Mouse (Mus musculus): ENCODE data around the gene Rere. TPM values are rescaled to one million over a fixed set of nuclear protein-coding genes. Genes with fewer than 3 reads are reported as not detected.

The Rere gene
- polyA plus RNA-seq, 1 experiment from 2014 or later, result 31.4 TPM

DNA sequence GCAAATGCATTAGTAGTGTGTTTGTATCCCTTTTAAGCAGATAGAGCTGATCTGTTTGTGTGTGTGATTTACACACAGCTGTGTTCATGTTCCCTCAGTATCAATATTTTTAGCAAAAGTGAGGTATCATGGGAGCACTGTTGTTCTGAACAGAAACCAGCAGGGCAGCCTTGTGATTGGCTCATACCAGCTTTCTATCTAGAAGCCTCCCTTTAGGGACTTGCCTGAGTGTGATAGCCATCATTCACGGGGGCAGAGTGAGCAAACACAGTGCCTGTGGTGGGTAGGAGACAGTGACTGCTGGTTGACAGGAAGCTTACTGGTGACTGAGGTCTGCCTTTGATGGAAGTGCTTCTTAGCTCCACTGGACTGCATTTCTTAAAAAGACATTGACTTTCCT lies 276.5 kb downstream of the Rere start:
- no peak overlapping the region for H3K27ac ChIP-seq
- H3K4me1 ChIP-seq (replicated peaks), result peaks cover 28% of the 10 kb centered on the region
- H3K36me3 ChIP-seq, result peaks cover 23% of the 10 kb centered on the region
- H3K4me3 ChIP-seq (replicated peaks), result no peak overlapping the region
- no peak overlapping the region for H3K4me2 ChIP-seq
- ATAC-seq (ENCODE audit: insufficient number of reproducible peaks, insufficient read depth, low FRiP score, low TSS enrichment, low read depth), result no peak
- peaks cover 4% of the 10 kb centered on the region; the same call in 1 of the 2 replicates for H3K9me3 ChIP-seq
- no peak overlapping the region for H3K9ac ChIP-seq (replicated peaks)
- WGBS, result 55% methylated on average over 1 of the region's 1 CpGs
- H3K27me3 ChIP-seq, result no peaks in the 10 kb centered on the region

DNA sequence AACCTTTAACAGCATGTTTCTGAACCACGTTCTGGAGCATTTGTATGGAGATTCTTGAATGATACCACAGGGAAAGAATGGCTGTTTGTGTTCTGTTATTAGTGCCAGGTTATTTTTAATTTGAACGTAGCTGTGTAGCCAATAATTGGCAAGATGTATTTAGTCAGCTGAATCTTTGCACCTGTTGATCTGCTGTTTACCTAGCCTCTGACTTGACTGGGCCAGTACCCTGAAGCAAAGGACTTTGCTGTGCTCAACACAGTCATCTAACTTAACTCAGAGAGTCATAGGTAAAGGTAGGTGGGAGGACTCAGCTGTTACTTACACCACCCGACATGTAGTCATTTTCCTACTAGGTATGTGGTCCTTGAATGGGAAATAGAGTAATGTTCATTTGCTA lies 278.1 kb downstream of the Rere start:
- WGBS, result 86% methylated on average over 3 of the region's 3 CpGs
- no peak overlapping the region for H3K4me2 ChIP-seq
- no peak overlapping the region for H3K9ac ChIP-seq (replicated peaks)
- peaks cover 33% of the 10 kb centered on the region for H3K4me1 ChIP-seq (replicated peaks)
- 0 out of 2 replicates have a peak, but pooled peaks cover under 1% of the 10 kb centered on the region for H3K9me3 ChIP-seq
- peaks cover 14% of the 10 kb centered on the region; the same call in 1 of the 2 replicates for H3K36me3 ChIP-seq
- no peak for ATAC-seq (ENCODE audit: insufficient number of reproducible peaks, insufficient read depth, low FRiP score, low TSS enrichment, low read depth)
- no peak overlapping the region for H3K4me3 ChIP-seq (replicated peaks)
- H3K27ac ChIP-seq, result no peak overlapping the region
- no peaks in the 10 kb centered on the region for H3K27me3 ChIP-seq

DNA sequence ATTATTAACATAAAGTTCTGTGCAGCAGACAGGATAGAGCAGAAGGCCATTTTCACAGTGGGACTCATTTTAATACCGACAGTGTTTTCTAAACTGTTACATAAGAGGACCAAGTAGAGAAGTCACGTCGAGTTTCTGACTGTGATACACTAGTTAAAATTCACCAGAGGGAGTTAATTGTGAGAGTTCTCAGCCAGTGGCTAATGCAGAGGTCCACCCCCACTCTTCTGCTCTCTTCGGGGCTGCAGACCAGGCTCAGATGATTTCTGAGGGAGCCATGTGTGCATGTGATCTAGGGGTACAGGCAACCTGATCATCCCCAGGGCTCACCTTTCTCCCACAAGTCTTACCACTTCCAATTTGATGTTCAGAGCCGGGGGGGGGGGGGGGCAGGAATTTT lies 281.8 kb downstream of the Rere start:
- no peaks in the 10 kb centered on the region for H3K27me3 ChIP-seq
- H3K4me3 ChIP-seq (replicated peaks), result no peak overlapping the region
- H3K9ac ChIP-seq (replicated peaks), result no peak overlapping the region
- peaks cover 16% of the 10 kb centered on the region for H3K4me1 ChIP-seq (replicated peaks)
- no peak overlapping the region for H3K4me2 ChIP-seq
- no peaks in the 10 kb centered on the region for H3K9me3 ChIP-seq
- 41% methylated on average over 5 of the region's 5 CpGs for WGBS
- H3K36me3 ChIP-seq, result peaks cover 6% of the 10 kb centered on the region; the same call in 1 of the 2 replicates
- ATAC-seq (ENCODE audit: insufficient number of reproducible peaks, insufficient read depth, low FRiP score, low TSS enrichment, low read depth), result no peak
- no peak overlapping the region for H3K27ac ChIP-seq

DNA sequence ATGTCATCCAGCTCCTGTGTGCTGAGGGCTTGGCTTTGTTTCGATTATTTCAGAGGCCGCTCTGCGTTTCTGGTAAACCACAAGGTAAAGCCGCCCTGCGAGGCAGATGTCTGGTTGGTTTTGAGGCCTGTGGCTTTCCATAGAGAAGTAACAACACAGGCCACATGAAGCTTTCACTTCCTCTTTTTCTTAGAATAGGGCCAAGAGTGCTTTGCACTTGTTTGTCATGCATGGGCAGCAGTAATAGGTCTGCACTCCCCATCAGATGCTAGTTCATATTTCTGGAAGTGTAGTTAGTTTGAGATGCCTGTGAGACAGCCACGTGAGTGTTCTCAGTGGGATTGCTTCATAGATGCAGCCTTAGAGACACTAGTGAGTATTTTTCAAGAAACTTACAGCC lies 284.7 kb downstream of the Rere start:
- peaks cover 1% of the 10 kb centered on the region; the same call in 1 of the 2 replicates for H3K36me3 ChIP-seq
- ATAC-seq (ENCODE audit: insufficient number of reproducible peaks, insufficient read depth, low FRiP score, low TSS enrichment, low read depth), result no peak
- H3K27ac ChIP-seq, result no peak overlapping the region
- no peak overlapping the region for H3K4me3 ChIP-seq (replicated peaks)
- 86% methylated on average over 6 of the region's 6 CpGs for WGBS
- H3K27me3 ChIP-seq, result no peaks in the 10 kb centered on the region
- H3K9me3 ChIP-seq, result no peaks in the 10 kb centered on the region
- no peak overlapping the region for H3K9ac ChIP-seq (replicated peaks)
- peaks cover 38% of the 10 kb centered on the region for H3K4me1 ChIP-seq (replicated peaks)
- H3K4me2 ChIP-seq, result no peak overlapping the region

DNA sequence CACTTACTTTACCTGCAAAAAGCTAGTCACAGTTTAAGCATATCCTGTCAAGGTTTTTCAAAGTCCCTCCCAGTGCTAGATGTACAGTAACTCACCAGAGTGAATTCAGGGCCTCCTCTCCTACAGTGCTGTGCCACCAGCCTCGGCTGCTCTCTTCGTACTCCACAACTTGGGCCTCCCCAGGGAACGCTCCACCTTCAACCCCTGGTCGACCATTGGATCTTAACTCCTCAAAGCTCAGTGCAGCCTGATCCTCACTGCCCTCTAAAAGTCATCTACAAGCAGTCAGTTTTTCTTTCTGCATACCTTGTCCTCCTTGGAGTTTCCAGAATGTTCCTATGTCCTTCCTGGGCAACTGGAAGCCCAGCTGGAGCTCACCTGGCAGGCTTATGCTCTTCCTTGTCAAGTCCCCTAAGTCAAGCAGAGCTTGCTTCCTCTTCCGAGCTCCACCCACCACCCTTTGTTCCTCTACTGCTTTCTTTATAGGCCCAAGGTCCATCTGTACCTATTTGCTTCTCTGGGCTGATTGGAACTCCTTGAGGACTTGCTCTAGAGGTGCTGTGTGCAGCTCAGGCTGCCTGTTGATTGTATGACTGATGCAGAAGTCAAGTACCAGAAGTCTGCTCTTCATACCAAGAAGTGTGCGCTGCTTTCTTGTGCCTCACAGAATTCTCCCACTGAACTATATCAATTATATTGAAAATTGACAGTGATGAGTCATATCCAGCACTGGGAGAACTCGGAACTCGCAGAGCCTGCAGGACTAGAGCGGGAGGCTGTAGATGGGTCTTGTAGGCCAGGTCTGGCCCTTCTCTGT lies 287.1 kb downstream of the Rere start:
- peaks cover 34% of the 10 kb centered on the region for H3K4me1 ChIP-seq (replicated peaks)
- H3K9me3 ChIP-seq, result no peaks in the 10 kb centered on the region
- H3K9ac ChIP-seq (replicated peaks), result peak overlapping the region; percentile 93
- peak overlapping the region; percentile 82 for H3K4me3 ChIP-seq (replicated peaks)
- no peak; the same call in 1 of the 2 replicates for ATAC-seq (ENCODE audit: insufficient number of reproducible peaks, insufficient read depth, low FRiP score, low TSS enrichment, low read depth)
- peak overlapping the region; percentile 76 for H3K4me2 ChIP-seq
- peak overlapping the region; percentile 92 for H3K27ac ChIP-seq
- H3K27me3 ChIP-seq, result no peaks in the 10 kb centered on the region
- H3K36me3 ChIP-seq, result peaks cover 11% of the 10 kb centered on the region
- WGBS, result 35% methylated on average over 9 of the region's 9 CpGs

DNA sequence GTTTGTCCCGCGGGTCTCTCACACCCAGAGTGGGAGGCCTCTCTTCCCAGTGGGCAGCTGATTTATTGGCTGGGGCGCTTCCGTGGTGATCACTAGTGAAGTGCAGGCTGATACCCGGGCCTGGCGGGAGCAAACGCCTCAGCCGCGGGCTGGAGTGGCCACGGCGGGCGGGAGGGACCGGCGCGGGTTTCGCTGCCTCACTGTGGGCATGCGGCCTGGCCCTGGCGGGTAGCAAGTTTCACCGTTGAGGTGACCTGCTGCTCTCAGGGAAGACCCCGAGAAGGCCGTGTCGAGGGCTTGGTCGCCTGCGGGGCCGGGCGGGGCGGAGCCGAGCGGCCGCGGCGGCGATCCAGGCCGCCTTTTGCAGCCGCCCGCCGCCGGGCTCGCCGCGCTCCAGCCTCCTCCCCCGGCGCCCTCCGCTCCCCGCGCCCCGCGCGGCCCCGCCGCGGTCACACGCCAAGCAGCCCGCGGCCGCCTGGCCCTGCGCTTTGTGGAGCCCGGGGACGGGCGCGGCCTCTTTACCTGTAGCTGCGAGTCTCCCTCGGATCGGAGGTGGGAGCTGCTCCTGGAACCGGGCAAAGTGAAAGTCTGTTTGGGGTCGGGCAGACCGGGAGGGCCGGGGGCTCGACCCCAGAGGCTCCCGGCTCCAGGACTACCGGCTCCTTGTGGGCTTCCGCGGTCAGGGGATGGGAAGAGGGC lies 287.8 kb downstream of the Rere start:
- H3K9ac ChIP-seq (replicated peaks), result peak overlapping the region; percentile 93
- no peaks in the 10 kb centered on the region for H3K27me3 ChIP-seq
- ATAC-seq (ENCODE audit: insufficient number of reproducible peaks, insufficient read depth, low FRiP score, low TSS enrichment, low read depth), result peak; percentile 82
- under 1% methylated on average over 70 of the region's 73 CpGs for WGBS
- H3K4me1 ChIP-seq (replicated peaks), result peaks cover 33% of the 10 kb centered on the region
- peak overlapping the region; percentile 92 for H3K27ac ChIP-seq
- H3K9me3 ChIP-seq, result no peaks in the 10 kb centered on the region
- H3K4me3 ChIP-seq (replicated peaks), result peak overlapping the region; percentile 82
- peaks cover 11% of the 10 kb centered on the region for H3K36me3 ChIP-seq
- H3K4me2 ChIP-seq, result peak overlapping the region; percentile 76

DNA sequence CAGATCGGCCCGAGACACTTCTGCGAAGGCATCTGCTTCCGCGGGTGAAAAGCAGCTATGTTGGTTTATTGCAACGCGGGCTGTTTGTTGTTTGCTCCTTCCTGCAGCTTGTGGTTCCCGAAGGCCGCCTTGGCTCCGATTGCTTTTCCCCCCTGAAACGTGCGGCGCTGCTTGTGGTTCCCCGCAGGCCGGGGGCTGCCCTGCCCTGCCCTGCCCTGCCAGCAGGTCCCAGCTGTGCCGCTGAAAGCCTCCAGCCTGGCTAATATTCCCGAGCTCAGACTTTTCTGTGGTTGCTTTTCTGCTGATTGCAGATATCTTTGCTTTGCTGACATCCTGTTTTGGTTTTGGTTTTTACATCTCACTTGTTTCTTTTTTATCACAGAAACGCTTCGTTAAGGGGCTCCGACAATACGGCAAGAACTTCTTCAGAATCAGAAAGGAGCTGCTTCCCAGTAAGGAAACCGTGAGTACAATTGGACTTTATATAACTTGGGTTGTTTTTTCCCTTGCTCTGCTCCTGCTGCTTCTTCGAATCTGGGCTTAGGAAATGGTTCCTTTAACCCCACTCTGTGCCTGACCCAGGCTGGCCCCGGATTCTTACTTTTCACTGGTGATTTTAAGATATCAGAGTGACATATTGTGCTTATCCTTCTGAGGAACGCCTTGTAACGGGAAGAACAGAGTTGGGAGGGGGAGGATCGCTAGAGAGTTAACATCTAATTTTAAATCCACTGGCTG lies 288.6 kb downstream of the Rere start:
- peak overlapping the region; percentile 82 for H3K4me3 ChIP-seq (replicated peaks)
- 2% methylated on average over 27 of the region's 27 CpGs for WGBS
- peak overlapping the region; percentile 76 for H3K4me2 ChIP-seq
- H3K27me3 ChIP-seq, result no peaks in the 10 kb centered on the region
- peak overlapping the region; percentile 93 for H3K9ac ChIP-seq (replicated peaks)
- no peak; the same call in 1 of the 2 replicates for ATAC-seq (ENCODE audit: insufficient number of reproducible peaks, insufficient read depth, low FRiP score, low TSS enrichment, low read depth)
- H3K4me1 ChIP-seq (replicated peaks), result peaks cover 33% of the 10 kb centered on the region
- peak overlapping the region; percentile 92 for H3K27ac ChIP-seq
- H3K36me3 ChIP-seq, result peaks cover 15% of the 10 kb centered on the region
- no peaks in the 10 kb centered on the region for H3K9me3 ChIP-seq

DNA sequence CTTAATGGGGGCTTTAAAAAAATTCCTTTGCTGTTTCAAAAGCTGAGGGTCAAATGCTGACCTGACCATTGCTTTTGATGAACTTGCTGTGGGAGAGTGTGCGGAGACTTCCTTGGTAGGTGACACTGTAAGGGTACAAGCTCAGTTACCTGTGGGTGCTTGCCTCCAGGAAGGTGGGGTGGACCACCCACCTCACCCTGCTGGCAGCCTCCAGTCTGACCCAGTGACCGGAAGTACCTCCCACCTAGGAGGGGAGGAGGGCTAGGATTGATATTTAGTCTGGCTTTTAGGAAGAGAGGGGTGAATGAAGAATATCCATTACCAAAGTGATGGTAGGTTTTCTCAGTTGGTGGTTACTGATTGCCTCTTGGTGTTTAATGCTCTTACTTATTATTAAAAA lies 289.3 kb downstream of the Rere start:
- H3K36me3 ChIP-seq, result peaks cover 19% of the 10 kb centered on the region
- no peak overlapping the region for H3K9ac ChIP-seq (replicated peaks)
- no peak overlapping the region for H3K27ac ChIP-seq
- ATAC-seq (ENCODE audit: insufficient number of reproducible peaks, insufficient read depth, low FRiP score, low TSS enrichment, low read depth), result no peak
- peaks cover 33% of the 10 kb centered on the region for H3K4me1 ChIP-seq (replicated peaks)
- WGBS, result 30% methylated on average over 2 of the region's 2 CpGs
- no peaks in the 10 kb centered on the region for H3K27me3 ChIP-seq
- peak overlapping the region; percentile 76 for H3K4me2 ChIP-seq
- peak overlapping the region; percentile 82 for H3K4me3 ChIP-seq (replicated peaks)
- H3K9me3 ChIP-seq, result no peaks in the 10 kb centered on the region

DNA sequence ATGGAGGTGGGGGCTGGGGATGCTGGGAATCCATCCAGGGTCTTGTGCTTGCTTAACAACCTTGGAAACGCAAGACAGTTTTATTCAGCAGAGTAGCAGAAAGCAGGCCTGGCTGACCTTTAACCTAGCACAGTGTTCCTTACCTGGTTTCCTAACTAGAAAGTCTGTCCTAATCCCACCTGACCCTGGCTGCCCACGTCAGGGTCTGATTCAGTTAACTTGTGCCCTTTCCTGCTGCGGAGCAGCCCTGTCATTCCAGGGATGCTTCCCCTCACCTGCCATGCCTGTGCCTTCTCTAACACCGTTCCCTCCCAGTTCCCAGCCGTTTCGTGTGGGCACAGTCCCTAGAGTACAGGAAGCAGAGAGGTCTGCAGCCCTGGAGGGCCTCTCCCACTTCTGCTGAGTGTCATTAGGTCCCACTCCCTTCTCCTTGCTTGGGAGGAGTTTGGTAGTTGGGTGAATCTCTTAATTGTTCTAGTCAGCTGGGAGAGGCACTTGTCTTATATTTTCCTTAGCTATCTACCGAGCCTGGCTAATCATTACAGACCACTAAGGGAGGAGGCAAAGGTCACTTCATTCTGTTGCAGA lies 290.8 kb downstream of the Rere start:
- H3K27ac ChIP-seq, result no peak overlapping the region
- no peak overlapping the region for H3K4me3 ChIP-seq (replicated peaks)
- H3K9me3 ChIP-seq, result no peaks in the 10 kb centered on the region
- peaks cover 33% of the 10 kb centered on the region for H3K4me1 ChIP-seq (replicated peaks)
- H3K27me3 ChIP-seq, result no peaks in the 10 kb centered on the region
- WGBS, result 63% methylated on average over 7 of the region's 7 CpGs
- H3K4me2 ChIP-seq, result no peak overlapping the region
- no peak for ATAC-seq (ENCODE audit: insufficient number of reproducible peaks, insufficient read depth, low FRiP score, low TSS enrichment, low read depth)
- H3K36me3 ChIP-seq, result peaks cover 21% of the 10 kb centered on the region
- H3K9ac ChIP-seq (replicated peaks), result no peak overlapping the region

DNA sequence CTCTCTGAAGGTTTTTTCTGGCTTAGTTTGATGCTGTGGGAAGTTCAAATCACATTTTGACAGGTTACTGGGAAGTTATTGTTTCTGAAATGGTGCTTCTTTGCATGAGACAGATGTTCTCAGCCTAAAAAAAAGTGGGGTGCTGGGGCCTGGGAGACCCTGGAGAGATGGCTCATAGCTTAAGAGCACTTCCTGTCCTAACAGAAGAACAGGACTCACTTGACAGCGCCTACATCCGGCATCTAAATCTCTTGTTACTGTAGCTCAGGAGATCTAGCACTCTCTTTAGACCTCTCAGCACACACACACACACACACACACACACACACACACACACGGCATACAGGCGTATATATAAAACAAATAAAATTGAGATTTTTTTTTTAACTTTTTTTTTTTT lies 291.5 kb downstream of the Rere start:
- 94% methylated on average over 4 of the region's 4 CpGs for WGBS
- no peak for ATAC-seq (ENCODE audit: insufficient number of reproducible peaks, insufficient read depth, low FRiP score, low TSS enrichment, low read depth)
- Histone ChIP-seq H3K27ac (no peak overlapping the region), H3K4me1 (replicated peaks) (peaks cover 32% of the 10 kb centered on the region), H3K27me3 (no peaks in the 10 kb centered on the region), H3K36me3 (peaks cover 21% of the 10 kb centered on the region), H3K4me2 (no peak overlapping the region), H3K9ac (replicated peaks) (no peak overlapping the region), H3K4me3 (replicated peaks) (no peak overlapping the region), H3K9me3 (no peaks in the 10 kb centered on the region)

All from limb, embryonic 12.5 days (tissue).